Mouse (Mus musculus) midbrain, embryonic 11.5 days (tissue): ENCODE measurements around the gene Gsg1l2. TPM values are rescaled to one million over a fixed set of nuclear protein-coding genes. Genes with fewer than 3 reads are reported as not detected.

Experiments
- ATAC-seq: fragments of 200-750 bp; cut with Nextera tagmentation; 2 replicates; pipeline ENCODE4 v1.8.0; 2017; ENCODE audit warnings: moderate TSS enrichment, moderate library complexity; ENCODE audit not compliant: low FRiP score
- DNase-seq: peaks from one replicate; pipeline ENCODE4 v3.0.0; 2015; ENCODE audit warnings: low spot score; ENCODE audit errors: missing footprints
- H3K27ac ChIP-seq: fragments of 300-500 bp; sonication (generic); 2 replicates; pipeline ENCODE4 v1.5.1; 2014; ENCODE audit warnings: low read depth, low read length
- H3K27me3 ChIP-seq: fragments of 300-500 bp; sonication (generic); 2 replicates; pipeline ENCODE4 v1.6.1; 2014; ENCODE audit warnings: mild to moderate bottlenecking, low read length, moderate library complexity, mixed read lengths; ENCODE audit not compliant: control insufficient read depth, insufficient read depth
- H3K36me3 ChIP-seq: fragments of 300-500 bp; sonication (generic); 2 replicates; pipeline ENCODE4 v1.6.1; 2014; ENCODE audit warnings: mild to moderate bottlenecking, low read length, moderate library complexity, mixed read lengths; ENCODE audit not compliant: control insufficient read depth, insufficient read depth
- H3K4me1 ChIP-seq: fragments of 300-500 bp; sonication (generic); 2 replicates; pipeline ENCODE4 v1.6.1; 2014; ENCODE audit warnings: low read length; ENCODE audit not compliant: control insufficient read depth, insufficient read depth
- H3K4me2 ChIP-seq: fragments of 300-500 bp; sonication (generic); 2 replicates; pipeline ENCODE4 v1.6.1; 2014; ENCODE audit warnings: mild to moderate bottlenecking, moderate library complexity
- H3K4me3 ChIP-seq: fragments of 300-500 bp; sonication (generic); 2 replicates; pipeline ENCODE4 v1.5.1; 2014; ENCODE audit warnings: low read depth, low read length
- H3K9ac ChIP-seq: fragments of 300-500 bp; sonication (generic); 2 replicates; pipeline ENCODE4 v1.6.1; 2014; ENCODE audit warnings: low read length
- H3K9me3 ChIP-seq: fragments of 300-500 bp; sonication (generic); 2 replicates; pipeline ENCODE4 v1.6.1; 2016; ENCODE audit warnings: low read length; ENCODE audit not compliant: control insufficient read depth
- WGBS: fragments of 180-500 bp; shearing (Covaris S2); extraction: QIAGEN DNeasy Blood & Tissue Kit; methylation state at CpG from one replicate; pipeline ENCODE4 v1.1.7; 2014; 5-methylcytosine and 5-hydroxymethylcytosine counted together
- polyA plus RNA-seq: library from polyadenylated mRNA; unstranded; fragments of >200 nt; fragmentation: Nextera tagmentation; extraction: Ambion mirVana; gene quantifications from 2 replicates; pipeline ENCODE4 v1.2.1, GENCODE M21; 2014

Gsg1l2 gene
- polyA plus RNA-seq, 1 experiment from 2014 or later = not detected

GRCm38 (mm10) chr11:67756287-67756686, 18.1 kb upstream of the Gsg1l2 start:
- Histone ChIP-seq H3K9me3 (no peaks in the 10 kb centered on the region), H3K36me3 (no peaks in the 10 kb centered on the region), H3K4me3 (no peak overlapping the region), H3K4me2 (no peak overlapping the region), H3K9ac (no peak overlapping the region), H3K4me1 (no peaks in the 10 kb centered on the region), H3K27ac (no peak overlapping the region), H3K27me3 (no peaks in the 10 kb centered on the region)
- DNase-seq (no peak), ATAC-seq (no peak)
- WGBS = 100% methylated on average over 1 of the region's 1 CpGs

- ATAC-seq (no peak), DNase-seq (no peak)
- H3K4me1 ChIP-seq = no peaks in the 10 kb centered on the region
- WGBS = 74% methylated on average over 15 of the region's 15 CpGs
- no peak overlapping the region for H3K4me2 ChIP-seq
- H3K27ac ChIP-seq = no peak overlapping the region
- H3K36me3 ChIP-seq = no peaks in the 10 kb centered on the region
- H3K9ac ChIP-seq = no peak overlapping the region
- no peak overlapping the region for H3K4me3 ChIP-seq
- H3K9me3 ChIP-seq = no peaks in the 10 kb centered on the region
- no peaks in the 10 kb centered on the region for H3K27me3 ChIP-seq
Observed at GRCm38 (mm10) chr11:67757373-67758167, 16.8 kb upstream of the Gsg1l2 start.

GRCm38 (mm10) chr11:67771053-67771452, 3.4 kb upstream of the Gsg1l2 start, which contains the start of gene Glp2r:
Gene Glp2r, minus strand, starts transcription at chr11:67771153.
- H3K27ac ChIP-seq = no peak within 1 kb of the TSS
- no peak within 1 kb of the TSS for H3K4me2 ChIP-seq
- H3K4me3 ChIP-seq = no peak within 1 kb of the TSS
- no peaks in the 10 kb centered on the region for H3K4me1 ChIP-seq
- H3K36me3 ChIP-seq = no peaks in the 10 kb centered on the region
- no peaks in the 10 kb centered on the region for H3K27me3 ChIP-seq
- 89% methylated on average over 14 of the region's 14 CpGs for WGBS
- H3K9me3 ChIP-seq = no peaks in the 10 kb centered on the region
- no peak for DNase-seq
- ATAC-seq = no peak
- H3K9ac ChIP-seq = no peak within 1 kb of the TSS

GRCm38 (mm10) chr11:67771691-67772090, 2.7 kb upstream of the Gsg1l2 start:
- H3K9ac ChIP-seq = no peak overlapping the region
- no peaks in the 10 kb centered on the region for H3K9me3 ChIP-seq
- DNase-seq (no peak), ATAC-seq (no peak)
- no peak overlapping the region for H3K4me2 ChIP-seq
- 91% methylated on average over 2 of the region's 2 CpGs for WGBS
- no peak overlapping the region for H3K4me3 ChIP-seq
- H3K4me1 ChIP-seq = no peaks in the 10 kb centered on the region
- H3K27ac ChIP-seq = no peak overlapping the region
- H3K36me3 ChIP-seq = no peaks in the 10 kb centered on the region
- H3K27me3 ChIP-seq = no peaks in the 10 kb centered on the region

GRCm38 (mm10) chr11:67772577-67772976, 1.8 kb upstream of the Gsg1l2 start:
- ATAC-seq (no peak), DNase-seq (peak; percentile 90)
- Histone ChIP-seq H3K36me3 (no peaks in the 10 kb centered on the region), H3K27ac (no peak overlapping the region), H3K4me1 (no peaks in the 10 kb centered on the region), H3K9me3 (no peaks in the 10 kb centered on the region), H3K4me2 (no peak overlapping the region), H3K9ac (no peak overlapping the region), H3K27me3 (no peaks in the 10 kb centered on the region), H3K4me3 (no peak overlapping the region)
- WGBS = 33% methylated on average over 8 of the region's 8 CpGs

GRCm38 (mm10) chr11:67790182-67790581, 15.8 kb downstream of the Gsg1l2 start:
- no peak for DNase-seq
- Histone ChIP-seq H3K27me3 (no peaks in the 10 kb centered on the region), H3K4me3 (no peak overlapping the region), H3K27ac (no peak overlapping the region), H3K36me3 (no peaks in the 10 kb centered on the region), H3K4me1 (no peaks in the 10 kb centered on the region), H3K4me2 (no peak overlapping the region), H3K9ac (no peak overlapping the region), H3K9me3 (no peaks in the 10 kb centered on the region)
- 80% methylated on average over 11 of the region's 11 CpGs for whole genome bisulfite sequencing
- no peak for ATAC-seq

GRCm38 (mm10) chr11:67797931-67798330, 23.5 kb downstream of the Gsg1l2 start, which contains the start of gene Dhrs7c:
Gene Dhrs7c, plus strand, starts transcription at chr11:67798187.
- ATAC-seq (no peak), DNase-seq (no peak)
- 87% methylated on average over 7 of the region's 7 CpGs for WGBS
- Histone ChIP-seq H3K27ac (no peak within 1 kb of the TSS), H3K4me1 (no peaks in the 10 kb centered on the region), H3K4me2 (no peak within 1 kb of the TSS), H3K36me3 (no peaks in the 10 kb centered on the region), H3K9ac (no peak within 1 kb of the TSS), H3K4me3 (no peak within 1 kb of the TSS), H3K9me3 (no peaks in the 10 kb centered on the region), H3K27me3 (no peaks in the 10 kb centered on the region)

- no peaks in the 10 kb centered on the region for H3K4me1 ChIP-seq
- no peak overlapping the region for H3K4me3 ChIP-seq
- no peak overlapping the region for H3K27ac ChIP-seq
- no peak overlapping the region for H3K4me2 ChIP-seq
- no peaks in the 10 kb centered on the region for H3K27me3 ChIP-seq
- H3K36me3 ChIP-seq = no peaks in the 10 kb centered on the region
- ATAC-seq (no peak), DNase-seq (no peak)
- H3K9me3 ChIP-seq = no peaks in the 10 kb centered on the region
- H3K9ac ChIP-seq = no peak overlapping the region
Observed at GRCm38 (mm10) chr11:67800130-67800723, 25.8 kb downstream of the Gsg1l2 start.

GRCm38 (mm10) chr11:67801169-67801568, 26.8 kb downstream of the Gsg1l2 start:
- no peak overlapping the region for H3K27ac ChIP-seq
- ATAC-seq (no peak), DNase-seq (no peak)
- H3K36me3 ChIP-seq = no peaks in the 10 kb centered on the region
- no peak overlapping the region for H3K9ac ChIP-seq
- no peak overlapping the region for H3K4me2 ChIP-seq
- no peaks in the 10 kb centered on the region for H3K9me3 ChIP-seq
- H3K27me3 ChIP-seq = no peaks in the 10 kb centered on the region
- 83% methylated on average over 8 of the region's 8 CpGs for WGBS
- H3K4me1 ChIP-seq = no peaks in the 10 kb centered on the region
- H3K4me3 ChIP-seq = no peak overlapping the region
